Mouse (Mus musculus) spleen, adult 2 months (tissue): ENCODE measurements around the gene Vti1a. TPM values are rescaled to one million over a fixed set of nuclear protein-coding genes. Genes with fewer than 3 reads are reported as not detected.

Source experiments
- DNase-seq, 2 experiments: peaks; one replicate each; pipeline versions ENCODE4 v3.0.0 to v3.0.0-alpha.2; 2012 to 2021; ENCODE audit warnings: low spot score in 2 of 2, low read depth in 1 of 2
- H3K27ac ChIP-seq: fragments of 200-500 bp; 2 replicates; pipeline ENCODE4 v1.5.1; 2012; ENCODE audit warnings: low read length, inconsistent platforms; ENCODE audit not compliant: insufficient read depth
- H3K27me3 ChIP-seq: fragments of 200-500 bp; 2 replicates; pipeline ENCODE4 v1.6.1; 2012; ENCODE audit warnings: mild to moderate bottlenecking, moderate library complexity, low read length, inconsistent platforms; ENCODE audit not compliant: control insufficient read depth, insufficient read depth
- H3K36me3 ChIP-seq: fragments of 200-500 bp; 2 replicates; pipeline ENCODE4 v1.6.1; 2012; ENCODE audit warnings: mild to moderate bottlenecking, low read length, inconsistent platforms; ENCODE audit not compliant: control insufficient read depth, insufficient read depth
- H3K4me1 ChIP-seq: fragments of 200-500 bp; 2 replicates; pipeline ENCODE4 v1.6.1; 2011; ENCODE audit warnings: inconsistent platforms; ENCODE audit not compliant: control insufficient read depth, insufficient read depth, insufficient read length
- H3K4me3 ChIP-seq: fragments of 200-500 bp; 2 replicates; pipeline ENCODE4 v1.5.1; 2011; ENCODE audit warnings: mild to moderate bottlenecking, inconsistent platforms; ENCODE audit not compliant: insufficient read depth, insufficient read length; ENCODE audit errors: extremely low read depth
- CTCF ChIP-seq: fragments of 200-500 bp; IDR thresholded peaks from 2 replicates; pipeline ENCODE4 v1.5.1; 2011; ENCODE audit warnings: mild to moderate bottlenecking, inconsistent platforms; ENCODE audit not compliant: insufficient read depth, insufficient read length, insufficient replicate concordance; ENCODE audit errors: extremely low read depth
- POLR2A ChIP-seq: fragments of 200-500 bp; IDR thresholded peaks from 2 replicates; pipeline ENCODE4 v1.6.1; 2011; ENCODE audit warnings: low read depth, low read length, inconsistent platforms
- WGBS: fragments of 180-500 bp; shearing (Covaris S2); methylation state at CpG from one replicate; pipeline ENCODE4 v1.1.7; 2018; 5-methylcytosine and 5-hydroxymethylcytosine counted together
- polyA plus RNA-seq: library from polyadenylated mRNA; depleted of rRNA; stranded (reverse); fragments of >200 nt; gene quantifications from 2 replicates; pipeline ENCODE4 v1.2.3, GENCODE M21; 2012

Vti1a gene
- polyA plus RNA-seq, 1 experiment: 7.0 TPM

DNA sequence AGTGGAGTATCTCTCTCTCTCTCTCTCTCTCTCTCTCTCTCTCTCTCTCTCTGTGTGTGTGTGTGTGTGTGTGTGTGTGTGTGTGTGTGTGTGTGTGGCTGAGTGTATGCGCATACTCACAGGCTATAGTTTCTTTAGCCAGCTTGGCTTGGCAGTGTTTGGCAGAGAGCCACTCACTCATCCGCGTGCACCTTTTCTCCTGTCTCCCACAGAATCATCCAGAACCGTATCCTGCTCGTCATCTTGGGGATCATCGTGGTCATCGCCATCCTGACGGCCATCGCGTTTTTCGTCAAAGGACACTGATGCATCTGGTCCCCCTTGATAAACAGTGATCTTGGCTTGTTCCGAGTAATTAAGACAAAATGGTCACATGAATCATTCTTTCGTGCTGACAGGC lies 307.5 kb downstream of the Vti1a start:
- Histone ChIP-seq H3K36me3 (no peaks in the 10 kb centered on the region), H3K4me1 (peaks cover 3% of the 10 kb centered on the region; the same call in 1 of the 2 replicates), H3K27me3 (no peaks in the 10 kb centered on the region), H3K27ac (no peak overlapping the region), H3K4me3 (no peak overlapping the region)
- TF ChIP-seq CTCF (no peak), POLR2A (no peak)
- WGBS: 95% methylated on average over 13 of the region's 13 CpGs
- no peak for DNase-seq

GRCm38 (mm10) chr19:55626483-55626882 lies 310.4 kb downstream of the Vti1a start:
- no peaks in the 10 kb centered on the region for H3K36me3 ChIP-seq
- no peaks in the 10 kb centered on the region for H3K4me1 ChIP-seq
- DNase-seq: no peak
- no peaks in the 10 kb centered on the region for H3K27me3 ChIP-seq
- no peak overlapping the region for H3K4me3 ChIP-seq
- 96% methylated on average over 16 of the region's 16 CpGs for WGBS
- H3K27ac ChIP-seq: no peak overlapping the region
- TF ChIP-seq POLR2A (no peak), CTCF (no peak)

GRCm38 (mm10) chr19:55626952-55627351 lies 310.9 kb downstream of the Vti1a start:
- Histone ChIP-seq H3K4me3 (no peak overlapping the region), H3K36me3 (no peaks in the 10 kb centered on the region), H3K27me3 (no peaks in the 10 kb centered on the region), H3K4me1 (no peaks in the 10 kb centered on the region), H3K27ac (no peak overlapping the region)
- DNase-seq: no peak
- TF ChIP-seq CTCF (no peak), POLR2A (no peak)
- WGBS: 94% methylated on average over 12 of the region's 12 CpGs

DNA sequence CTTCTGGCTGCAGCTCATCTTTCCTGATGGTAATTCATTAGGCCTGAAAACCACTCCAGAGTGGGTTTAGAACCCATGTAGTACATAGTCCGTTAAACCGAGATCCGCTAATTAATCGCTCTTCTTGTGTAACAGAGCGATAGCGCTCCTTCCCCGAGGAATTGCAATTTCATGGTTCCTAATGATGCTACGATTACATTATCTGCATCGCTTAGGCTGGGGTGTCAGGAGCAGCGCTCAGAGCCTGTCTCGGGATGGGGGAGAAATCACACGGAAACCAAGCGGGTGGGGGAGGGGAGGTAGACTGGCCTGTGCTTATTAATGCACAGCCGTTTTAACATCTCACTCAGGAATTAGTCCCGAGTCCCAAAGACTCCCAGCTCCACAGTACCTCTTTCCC lies 319.4 kb downstream of the Vti1a start:
- Histone ChIP-seq H3K36me3 (no peaks in the 10 kb centered on the region), H3K4me1 (no peaks in the 10 kb centered on the region), H3K4me3 (no peak overlapping the region), H3K27me3 (no peaks in the 10 kb centered on the region), H3K27ac (no peak overlapping the region)
- WGBS: 89% methylated on average over 15 of the region's 15 CpGs
- TF ChIP-seq CTCF (no peak), POLR2A (no peak)
- no peak for DNase-seq

GRCm38 (mm10) chr19:55640251-55640650 lies 324.2 kb downstream of the Vti1a start:
- Histone ChIP-seq H3K27ac (no peak overlapping the region), H3K27me3 (no peaks in the 10 kb centered on the region), H3K36me3 (no peaks in the 10 kb centered on the region), H3K4me1 (peaks cover 8% of the 10 kb centered on the region; the same call in 1 of the 2 replicates), H3K4me3 (no peak overlapping the region)
- 87% methylated on average over 6 of the region's 6 CpGs for WGBS
- DNase-seq: no peak
- TF ChIP-seq CTCF (no peak), POLR2A (no peak)

GRCm38 (mm10) chr19:55641891-55642290 lies 325.8 kb downstream of the Vti1a start:
- H3K27ac ChIP-seq: no peak overlapping the region
- no peaks in the 10 kb centered on the region for H3K36me3 ChIP-seq
- peaks cover 8% of the 10 kb centered on the region; the same call in 1 of the 2 replicates for H3K4me1 ChIP-seq
- H3K4me3 ChIP-seq: no peak overlapping the region
- TF ChIP-seq CTCF (no peak), POLR2A (no peak)
- no peaks in the 10 kb centered on the region for H3K27me3 ChIP-seq
- DNase-seq: no peak
- WGBS: 79% methylated on average over 2 of the region's 2 CpGs

- H3K27ac ChIP-seq: no peak overlapping the region
Observed at GRCm38 (mm10) chr19:55642361-55642760, 326.3 kb downstream of the Vti1a start.

More at GRCm38 (mm10) chr19:55642361-55642760, 326.3 kb downstream of the Vti1a start:
- peaks cover 8% of the 10 kb centered on the region; the same call in 1 of the 2 replicates for H3K4me1 ChIP-seq
- DNase-seq: no peak
- H3K27me3 ChIP-seq: no peaks in the 10 kb centered on the region
- H3K4me3 ChIP-seq: no peak overlapping the region
- WGBS: 81% methylated on average over 11 of the region's 11 CpGs
- TF ChIP-seq CTCF (no peak), POLR2A (no peak)
- no peaks in the 10 kb centered on the region for H3K36me3 ChIP-seq
